Mouse (Mus musculus): ENCODE results near the gene Gm5431.

Gene Gm5431

GRCm38 (mm10) chr11:48871201-48871772 is 30.7 kb downstream of the Gm5431 start, which contains the start of gene Irgm1:
Gene Irgm1, minus strand, starts transcription at chr11:48871683.
- DNase-seq = no peak

DNA sequence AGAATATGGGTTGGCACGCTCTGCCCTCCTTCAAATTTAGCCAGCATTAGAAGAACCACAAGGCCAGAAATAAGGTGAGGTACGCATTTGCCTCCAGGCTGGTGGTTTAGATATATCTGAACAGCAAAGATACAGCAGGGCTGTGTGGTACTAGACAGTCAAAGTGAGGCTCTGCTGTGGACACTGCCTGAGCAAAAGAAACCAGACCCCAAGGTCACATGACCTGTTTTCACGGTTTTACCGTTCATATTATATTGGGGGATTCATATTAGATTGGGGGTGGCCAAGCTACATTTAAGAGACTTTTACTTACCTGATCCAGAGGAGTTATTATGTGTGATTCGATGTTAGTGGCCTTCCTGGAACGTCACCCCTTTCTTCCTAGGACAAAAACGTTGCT is 31.2 kb downstream of the Gm5431 start:
- DNase-seq = peak; percentile 3

DNA sequence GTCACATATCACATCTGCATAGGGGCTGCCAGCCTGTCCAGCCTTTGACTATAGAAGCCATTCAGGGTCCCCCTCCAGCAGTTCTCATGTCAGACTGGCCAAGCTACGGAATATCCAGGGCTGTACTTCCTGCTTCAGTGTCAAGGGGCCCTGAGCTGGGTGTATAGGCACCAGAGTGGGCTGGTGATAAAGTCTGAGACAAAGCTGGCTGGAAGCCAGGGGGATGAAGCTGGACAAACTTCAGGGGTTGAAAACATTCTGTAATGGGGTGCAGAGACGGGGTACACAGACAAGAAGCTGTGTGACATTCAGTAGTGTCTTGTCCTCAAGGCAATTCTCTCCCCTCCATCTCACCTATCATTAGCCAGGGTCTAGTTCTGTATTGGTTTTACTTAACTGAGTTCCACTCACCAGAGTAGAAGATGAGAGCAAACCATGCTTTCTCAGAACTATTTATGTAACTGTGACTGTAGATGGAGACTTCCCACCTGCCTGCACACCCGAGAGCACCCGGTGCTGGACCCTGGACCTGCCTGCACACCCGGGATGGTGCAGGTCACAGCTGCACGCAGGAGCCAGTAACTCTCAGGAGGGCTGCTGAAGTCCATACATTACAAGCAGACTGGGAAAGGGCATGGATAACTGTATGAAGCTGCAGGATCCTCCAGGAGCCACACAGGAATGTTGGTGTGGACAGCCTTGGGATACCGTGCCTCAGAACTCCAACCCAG is 32.5 kb downstream of the Gm5431 start:
- no peak for DNase-seq

DNA sequence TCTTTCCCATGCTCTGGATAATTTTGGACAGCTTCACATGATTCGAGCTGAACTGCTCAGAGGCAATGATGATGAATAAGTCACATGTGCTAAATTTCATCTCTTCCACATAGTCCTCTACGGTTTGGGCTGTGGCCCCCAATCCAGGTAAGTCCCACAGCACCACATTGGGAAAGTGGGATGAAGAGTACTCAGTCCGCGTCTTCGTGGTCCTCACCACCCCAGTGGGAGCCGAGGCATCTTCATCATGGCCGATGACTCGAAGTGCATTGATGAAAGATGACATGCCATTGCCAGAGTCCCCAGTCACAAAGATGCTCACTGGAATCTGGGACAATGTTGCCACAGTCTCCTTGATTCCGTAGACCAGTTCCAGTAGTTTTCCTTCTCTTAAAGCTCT is 35.5 kb downstream of the Gm5431 start:
- DNase-seq = no peak

DNA sequence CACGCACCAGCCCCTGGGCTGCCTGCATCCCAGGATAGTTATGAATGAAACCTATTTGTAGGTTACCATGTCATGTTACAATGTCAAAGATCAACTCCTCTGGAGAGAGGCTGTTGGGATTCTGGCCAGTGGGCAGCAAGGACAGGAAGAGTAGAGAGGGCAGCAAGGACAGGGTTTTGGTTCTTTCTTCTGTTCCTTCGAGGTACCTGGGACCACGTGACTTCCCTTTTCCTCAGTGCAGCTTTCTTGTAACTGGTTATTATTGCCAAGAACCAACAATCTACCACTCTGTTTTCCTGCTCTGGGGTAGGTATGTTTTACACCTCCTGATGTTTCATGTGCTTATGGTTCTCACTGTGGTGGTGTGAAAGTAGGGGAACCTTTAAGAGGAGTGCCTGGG is 38.2 kb downstream of the Gm5431 start:
- DNase-seq = no peak

- no peak for DNase-seq
Measured at GRCm38 (mm10) chr11:48862784-48863319, 39.2 kb downstream of the Gm5431 start.

- peak; percentile 85 for DNase-seq
Measured at GRCm38 (mm10) chr11:48859014-48859413, 43.0 kb downstream of the Gm5431 start.

- DNase-seq = peak; percentile 94
Measured at GRCm38 (mm10) chr11:48853474-48854180, 48.4 kb downstream of the Gm5431 start.

- DNase-seq = peak; percentile 60
Measured at GRCm38 (mm10) chr11:48852624-48853473, 49.2 kb downstream of the Gm5431 start.

DNA sequence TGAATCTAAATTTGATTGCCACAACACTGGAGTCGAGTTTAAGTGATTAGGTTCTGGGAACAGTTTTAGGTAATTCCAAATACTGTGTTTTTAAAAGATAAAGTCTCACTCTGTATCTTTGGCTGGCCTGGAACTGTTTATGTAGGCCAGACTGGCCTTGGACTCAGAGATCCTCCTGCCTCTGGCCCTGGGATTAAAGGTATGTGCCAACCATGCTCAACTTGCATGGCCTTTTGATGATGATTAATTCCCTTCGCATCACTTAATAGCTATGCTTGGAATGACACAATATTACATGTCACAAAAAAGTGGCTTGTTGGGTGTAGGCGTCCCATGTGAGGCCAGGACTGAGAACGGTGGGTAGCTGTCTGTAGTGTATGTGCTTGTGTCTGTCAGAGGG is 49.8 kb downstream of the Gm5431 start:
- DNase-seq = no peak

- no peak for DNase-seq
Measured at GRCm38 (mm10) chr11:48851270-48851995, 50.6 kb downstream of the Gm5431 start.

DNA sequence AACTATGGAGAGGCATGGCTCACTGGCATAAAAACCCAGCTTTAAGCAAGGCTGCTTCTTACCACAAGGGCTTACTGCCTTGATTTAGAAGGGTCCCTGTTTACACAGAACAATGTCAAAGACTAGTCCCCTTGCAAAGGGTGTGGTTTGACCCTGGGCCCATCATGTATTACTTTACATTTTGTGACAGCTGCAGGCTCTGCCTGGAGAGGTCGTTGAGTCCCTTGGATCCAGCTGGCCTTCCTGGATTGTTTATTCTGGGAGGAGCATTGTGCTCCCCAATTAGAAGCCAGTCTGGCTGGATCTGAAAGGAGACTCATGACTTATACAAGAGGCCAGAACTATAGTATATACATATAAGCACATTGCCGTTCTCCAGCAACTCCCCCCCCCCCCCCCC is 51.8 kb downstream of the Gm5431 start:
- no peak for DNase-seq

- no peak for DNase-seq
Measured at GRCm38 (mm10) chr11:48846881-48847280, 55.1 kb downstream of the Gm5431 start.

- peak; percentile 11 for DNase-seq
Measured at GRCm38 (mm10) chr11:48846362-48846761, 55.7 kb downstream of the Gm5431 start.

GRCm38 (mm10) chr11:48845244-48845815 is 56.7 kb downstream of the Gm5431 start:
- DNase-seq = no peak

DNA sequence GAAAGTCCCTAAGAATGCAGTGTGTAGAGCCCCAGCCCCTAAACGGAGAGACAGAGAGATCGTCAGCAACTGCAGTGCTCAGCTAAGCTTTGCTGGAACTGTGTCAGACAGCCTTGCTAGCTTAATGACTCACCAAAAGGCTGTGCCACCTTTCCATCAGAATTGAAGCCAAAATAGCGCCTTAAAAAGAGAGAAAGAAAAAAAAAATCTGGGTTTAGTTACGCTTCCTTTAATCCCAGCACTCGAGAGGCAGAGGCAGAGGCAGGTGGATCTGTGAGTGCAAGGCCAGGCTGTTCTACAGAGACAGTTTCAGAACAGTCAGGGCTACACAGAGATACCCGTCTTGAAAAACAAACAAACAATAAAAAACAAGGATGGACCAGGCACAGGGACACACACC is 57.7 kb downstream of the Gm5431 start:
- peak; percentile 29 for DNase-seq

- DNase-seq = no peak
Measured at GRCm38 (mm10) chr11:48843202-48843601, 58.8 kb downstream of the Gm5431 start.

GRCm38 (mm10) chr11:48842378-48842792 is 59.6 kb downstream of the Gm5431 start:
- DNase-seq = no peak

DNA sequence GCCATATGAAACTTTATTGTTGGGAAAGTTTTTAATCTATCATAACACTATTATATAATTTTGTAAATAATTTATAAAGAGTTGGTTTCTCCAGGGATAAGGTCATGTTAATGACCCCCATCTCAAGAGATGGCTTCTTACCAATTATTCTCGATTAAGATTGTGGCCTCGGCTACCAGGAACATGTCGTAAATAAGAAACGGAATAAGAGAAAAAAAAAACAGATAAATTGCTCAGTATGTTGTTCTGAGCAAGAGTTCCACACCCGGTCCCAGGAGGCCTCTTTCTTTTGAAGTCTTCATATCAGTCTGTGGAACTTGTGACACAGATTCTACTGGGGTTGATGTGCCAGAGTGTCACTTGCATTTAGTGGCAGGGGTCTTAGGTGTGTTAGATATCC is 60.8 kb downstream of the Gm5431 start:
- peak; percentile 8 for DNase-seq

- peak; percentile 18 for DNase-seq
Measured at GRCm38 (mm10) chr11:48840805-48841204, 61.2 kb downstream of the Gm5431 start.

GRCm38 (mm10) chr11:48838879-48839680 is 62.9 kb downstream of the Gm5431 start:
- no peak for DNase-seq
